Mouse (Mus musculus): Measurements from ENCODE around the gene Kmt5b. TPM values are rescaled to one million over a fixed set of nuclear protein-coding genes. Genes with fewer than 3 reads are reported as not detected.

The Kmt5b gene
- polyA plus RNA-seq, 1 experiment from 2014 or later = 19.6 TPM

- Histone ChIP-seq H3K4me1 (replicated peaks) (peaks cover 11% of the 10 kb centered on the region), H3K27me3 (no peaks in the 10 kb centered on the region), H3K36me3 (no peaks in the 10 kb centered on the region), H3K4me2 (no peak overlapping the region), H3K27ac (no peak overlapping the region), H3K9ac (no peak overlapping the region), H3K9me3 (replicated peaks) (no peaks in the 10 kb centered on the region), H3K4me3 (no peak overlapping the region)
- WGBS = 76% methylated on average over 1 of the region's 1 CpGs
- no peak for ATAC-seq (replicated peaks; ENCODE audit: insufficient number of reproducible peaks, insufficient read depth, low FRiP score, low read depth)
These were observed 78.7 kb downstream of the Kmt5b start for GRCm38 (mm10) chr19:3845803-3846406.

GRCm38 (mm10) chr19:3846676-3847604 lies 79.7 kb downstream of the Kmt5b start:
- Histone ChIP-seq H3K4me2 (no peak overlapping the region), H3K9ac (no peak overlapping the region), H3K4me3 (no peak overlapping the region), H3K27me3 (no peaks in the 10 kb centered on the region), H3K4me1 (replicated peaks) (peaks cover 16% of the 10 kb centered on the region), H3K27ac (no peak overlapping the region), H3K36me3 (no peaks in the 10 kb centered on the region), H3K9me3 (replicated peaks) (no peaks in the 10 kb centered on the region)
- no peak for ATAC-seq (replicated peaks; ENCODE audit: insufficient number of reproducible peaks, insufficient read depth, low FRiP score, low read depth)
- WGBS = 78% methylated on average over 10 of the region's 10 CpGs

GRCm38 (mm10) chr19:3847711-3848110 lies 80.5 kb downstream of the Kmt5b start:
- Histone ChIP-seq H3K27ac (no peak overlapping the region), H3K36me3 (no peaks in the 10 kb centered on the region), H3K9me3 (replicated peaks) (no peaks in the 10 kb centered on the region), H3K4me1 (replicated peaks) (peaks cover 12% of the 10 kb centered on the region), H3K27me3 (no peaks in the 10 kb centered on the region), H3K9ac (no peak overlapping the region), H3K4me2 (no peak overlapping the region), H3K4me3 (no peak overlapping the region)
- ATAC-seq (replicated peaks; ENCODE audit: insufficient number of reproducible peaks, insufficient read depth, low FRiP score, low read depth) = no peak
- WGBS = 72% methylated on average over 5 of the region's 5 CpGs

- Histone ChIP-seq H3K4me1 (replicated peaks) (peaks cover 15% of the 10 kb centered on the region), H3K9me3 (replicated peaks) (no peaks in the 10 kb centered on the region), H3K36me3 (no peaks in the 10 kb centered on the region), H3K9ac (no peak overlapping the region), H3K4me2 (no peak overlapping the region), H3K4me3 (no peak overlapping the region), H3K27me3 (no peaks in the 10 kb centered on the region), H3K27ac (no peak overlapping the region)
- 83% methylated on average over 7 of the region's 7 CpGs for WGBS
- ATAC-seq (replicated peaks; ENCODE audit: insufficient number of reproducible peaks, insufficient read depth, low FRiP score, low read depth) = no peak
These were observed 81.1 kb downstream of the Kmt5b start for GRCm38 (mm10) chr19:3848207-3848808.

DNA sequence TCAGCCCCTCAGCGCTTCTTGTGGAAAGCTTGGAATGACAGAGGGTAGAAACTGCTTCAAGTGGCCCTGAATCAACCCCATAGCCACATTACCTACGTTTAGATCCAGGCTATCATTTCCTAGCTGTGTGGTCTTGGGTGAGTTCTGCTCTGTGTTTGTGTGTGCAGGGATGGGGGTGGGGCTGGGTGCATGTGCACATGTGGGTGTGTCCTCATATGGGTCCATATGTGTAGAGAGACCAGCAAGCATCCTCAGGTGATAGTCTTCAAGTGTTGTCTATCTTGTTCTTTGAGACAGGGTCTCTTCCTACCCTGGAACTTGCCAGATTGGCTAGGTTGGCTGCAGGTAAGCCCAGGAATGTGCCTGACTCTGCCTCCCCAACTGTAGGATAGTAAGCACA lies 82.0 kb downstream of the Kmt5b start:
- Histone ChIP-seq H3K27ac (no peak overlapping the region), H3K4me3 (no peak overlapping the region), H3K36me3 (no peaks in the 10 kb centered on the region), H3K9me3 (replicated peaks) (no peaks in the 10 kb centered on the region), H3K4me2 (no peak overlapping the region), H3K9ac (no peak overlapping the region), H3K4me1 (replicated peaks) (peaks cover 23% of the 10 kb centered on the region), H3K27me3 (no peaks in the 10 kb centered on the region)
- 74% methylated on average over 2 of the region's 2 CpGs for WGBS
- ATAC-seq (replicated peaks; ENCODE audit: insufficient number of reproducible peaks, insufficient read depth, low FRiP score, low read depth) = no peak

- Histone ChIP-seq H3K27ac (no peak overlapping the region), H3K27me3 (no peaks in the 10 kb centered on the region), H3K9ac (no peak overlapping the region), H3K4me3 (no peak overlapping the region), H3K9me3 (replicated peaks) (no peaks in the 10 kb centered on the region), H3K4me1 (replicated peaks) (peaks cover 28% of the 10 kb centered on the region), H3K4me2 (no peak overlapping the region), H3K36me3 (no peaks in the 10 kb centered on the region)
- 22% methylated on average over 5 of the region's 5 CpGs for WGBS
- no peak for ATAC-seq (replicated peaks; ENCODE audit: insufficient number of reproducible peaks, insufficient read depth, low FRiP score, low read depth)
These were observed 82.9 kb downstream of the Kmt5b start for GRCm38 (mm10) chr19:3850076-3850475.

DNA sequence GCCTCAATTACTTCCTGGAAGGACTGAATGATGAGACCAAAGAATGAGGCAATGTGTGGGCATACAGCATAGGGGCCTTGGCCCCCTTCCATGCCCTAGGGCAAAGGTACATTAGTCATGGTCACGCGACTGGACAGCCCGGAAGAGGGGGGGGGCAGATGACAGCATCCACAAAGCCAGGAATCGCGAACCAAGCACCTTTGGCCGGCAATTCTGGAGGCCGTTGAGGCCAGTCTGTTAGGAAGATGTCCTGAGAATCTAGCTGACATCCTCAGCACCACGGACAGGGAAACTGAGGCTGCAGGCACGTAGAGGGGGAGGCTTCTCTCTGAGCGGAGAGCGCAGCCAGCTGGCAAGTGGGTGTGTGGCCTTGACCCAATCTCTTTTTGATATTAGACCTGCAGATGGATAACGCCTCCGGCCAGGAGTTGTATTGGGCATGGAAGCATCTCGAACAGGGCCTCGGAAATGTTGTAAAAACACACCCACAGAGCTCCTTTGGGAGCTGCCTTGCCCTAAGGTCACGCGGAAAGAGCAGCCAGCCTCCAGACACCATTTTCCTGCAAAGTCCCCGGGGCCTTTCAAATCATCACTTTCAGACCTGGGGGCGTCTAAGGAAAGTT lies 83.7 kb downstream of the Kmt5b start:
- WGBS = 5% methylated on average over 19 of the region's 19 CpGs
- peak overlapping the region; percentile 59 for H3K9ac ChIP-seq
- peak overlapping the region; percentile 99 for H3K27ac ChIP-seq
- H3K9me3 ChIP-seq (replicated peaks) = no peaks in the 10 kb centered on the region
- no peak; the same call in 1 of the 2 replicates for ATAC-seq (replicated peaks; ENCODE audit: insufficient number of reproducible peaks, insufficient read depth, low FRiP score, low read depth)
- H3K4me2 ChIP-seq = peak overlapping the region; percentile 94
- no peaks in the 10 kb centered on the region for H3K27me3 ChIP-seq
- H3K4me3 ChIP-seq = peak overlapping the region; percentile 70
- no peaks in the 10 kb centered on the region for H3K36me3 ChIP-seq
- H3K4me1 ChIP-seq (replicated peaks) = peaks cover 36% of the 10 kb centered on the region

GRCm38 (mm10) chr19:3851502-3851962 lies 84.3 kb downstream of the Kmt5b start, which contains the start of gene Chka:
Gene Chka, plus strand, starts transcription at chr19:3851773.
- Histone ChIP-seq H3K9me3 (replicated peaks) (no peaks in the 10 kb centered on the region), H3K27ac (peak within 1 kb of the TSS; percentile 99), H3K27me3 (no peaks in the 10 kb centered on the region), H3K4me2 (peak within 1 kb of the TSS; percentile 94), H3K9ac (peak within 1 kb of the TSS; percentile 93), H3K4me3 (peak within 1 kb of the TSS; percentile 70), H3K36me3 (no peaks in the 10 kb centered on the region), H3K4me1 (replicated peaks) (peaks cover 36% of the 10 kb centered on the region)
- WGBS = under 1% methylated on average over 54 of the region's 54 CpGs
- peak; percentile 95 for ATAC-seq (replicated peaks; ENCODE audit: insufficient number of reproducible peaks, insufficient read depth, low FRiP score, low read depth)

DNA sequence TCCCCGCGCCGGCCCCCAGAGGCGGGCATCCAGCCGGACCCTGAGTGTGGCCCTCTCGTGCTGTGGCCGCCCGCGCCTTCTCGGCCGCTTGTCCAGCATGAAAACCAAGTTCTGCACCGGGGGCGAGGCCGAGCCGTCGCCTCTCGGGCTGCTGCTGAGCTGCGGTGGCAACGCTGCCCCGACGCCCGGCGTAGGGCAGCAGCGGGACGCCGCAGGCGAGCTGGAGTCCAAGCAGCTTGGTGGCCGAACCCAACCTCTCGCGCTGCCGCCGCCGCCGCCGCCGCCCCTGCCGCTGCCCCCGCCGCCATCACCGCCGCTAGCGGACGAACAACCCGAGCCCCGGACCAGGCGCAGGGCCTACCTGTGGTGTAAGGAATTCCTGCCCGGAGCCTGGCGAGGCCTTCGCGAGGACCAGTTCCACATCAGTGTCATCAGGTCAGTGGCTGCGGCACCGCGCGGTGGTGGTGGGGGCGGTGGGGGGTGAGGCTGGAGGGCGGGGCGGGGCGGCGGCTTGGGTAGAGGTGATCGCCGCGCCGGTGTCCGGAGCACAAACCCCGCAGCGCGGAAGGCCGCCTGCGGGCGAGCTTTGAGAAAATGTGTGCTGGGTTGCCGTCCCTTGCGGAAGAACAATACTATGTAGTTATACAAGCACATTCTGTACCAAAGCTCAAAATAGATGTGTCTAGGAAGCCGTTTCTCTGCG lies 84.9 kb downstream of the Kmt5b start:
- WGBS = under 1% methylated on average over 65 of the region's 74 CpGs
- Histone ChIP-seq H3K27me3 (no peaks in the 10 kb centered on the region), H3K4me1 (replicated peaks) (peaks cover 36% of the 10 kb centered on the region), H3K36me3 (no peaks in the 10 kb centered on the region), H3K4me2 (peak overlapping the region; percentile 94), H3K9ac (peak overlapping the region; percentile 93), H3K4me3 (peak overlapping the region; percentile 70), H3K9me3 (replicated peaks) (no peaks in the 10 kb centered on the region), H3K27ac (peak overlapping the region; percentile 99)
- peak; percentile 21 for ATAC-seq (replicated peaks; ENCODE audit: insufficient number of reproducible peaks, insufficient read depth, low FRiP score, low read depth)

- Histone ChIP-seq H3K4me1 (replicated peaks) (peaks cover 36% of the 10 kb centered on the region), H3K27me3 (no peaks in the 10 kb centered on the region), H3K9me3 (replicated peaks) (no peaks in the 10 kb centered on the region), H3K36me3 (no peaks in the 10 kb centered on the region), H3K4me2 (peak overlapping the region; percentile 94), H3K4me3 (peak overlapping the region; percentile 70), H3K27ac (no peak overlapping the region), H3K9ac (no peak overlapping the region)
- ATAC-seq (replicated peaks; ENCODE audit: insufficient number of reproducible peaks, insufficient read depth, low FRiP score, low read depth) = no peak
- WGBS = 94% methylated on average over 10 of the region's 10 CpGs
These were observed 85.9 kb downstream of the Kmt5b start for GRCm38 (mm10) chr19:3853121-3853520.
